Mouse (Mus musculus): ENCODE data around the gene AW549877. TPM values are rescaled to one million over a fixed set of nuclear protein-coding genes. Genes with fewer than 3 reads are reported as not detected.

Gene AW549877
- total RNA-seq, 2 experiments from 2014 or later, result 24.5 to 26.5 TPM

Other genes starting within 250 kb of the AW549877 start
- gene Fbxo4, start 16.2 kb downstream of the AW549877 start, total RNA-seq (2021), result 1 to 10 TPM; 8.6 to 9.7 TPM
- gene Oxct1, start 30.6 kb upstream of the AW549877 start, total RNA-seq (2021), result 100 to 1,000 TPM; 531 to 576 TPM